Mouse (Mus musculus): ENCODE results near the gene Zfp873. TPM values are rescaled to one million over a fixed set of nuclear protein-coding genes. Genes with fewer than 3 reads are reported as not detected.
"Not testable (repeated sequence)": the region's sequence is repeated elsewhere in the genome, so short reads cannot be mapped to it uniquely, and the experiment has no call there.

Zfp873 gene
- polyA plus RNA-seq, 1 experiment, result 1.0 TPM

- Histone ChIP-seq H3K79me2 (ENCODE audit: control insufficient read depth, insufficient read depth) (peaks cover 25% of the 10 kb centered on the region), H3ac (ENCODE audit: control insufficient read depth, insufficient read length, low read depth) (peak within 1 kb of the TSS; percentile 71), H3K4me3 (ENCODE audit: insufficient read depth, poor library complexity, severe bottlenecking) (peak within 1 kb of the TSS; percentile 45)
- H3K36me3 ChIP-seq (ENCODE audit: control insufficient read depth, insufficient read depth); H3K79me3 ChIP-seq (ENCODE audit: low read depth); H3K27me3 ChIP-seq (ENCODE audit: control insufficient read depth, insufficient read depth, insufficient read length): not testable (repeated sequence)
- TF ChIP-seq MAX (IDR thresholded peaks at IDR 0.05), result peak; percentile 78
Measured at GRCm38 (mm10) chr10:82082728-82083621, 35.1 kb downstream of the Zfp873 start, which contains the start of gene BC024063. Gene BC024063 (plus strand): TSS chr10:82083353.

DNA sequence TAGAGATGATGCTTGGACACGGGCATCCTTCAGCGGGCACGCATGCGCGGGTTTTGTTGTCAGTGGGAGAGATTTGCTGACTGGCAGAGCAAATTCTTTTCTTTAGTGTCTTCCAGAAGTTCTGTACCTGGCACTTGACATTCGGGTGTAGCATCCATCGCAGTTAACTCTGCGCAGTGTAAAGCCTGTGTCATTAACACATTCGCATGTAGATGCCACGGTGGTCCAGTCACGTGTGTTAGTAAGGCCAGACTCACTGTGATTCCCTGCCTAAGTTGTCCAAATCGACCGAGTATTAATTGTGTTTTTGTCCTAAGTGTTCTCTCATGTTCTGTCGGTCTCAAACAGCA lies 35.7 kb downstream of the Zfp873 start:
- not testable (repeated sequence) for H3K36me3 ChIP-seq (ENCODE audit: control insufficient read depth, insufficient read depth); H3K79me3 ChIP-seq (ENCODE audit: low read depth); H3K27me3 ChIP-seq (ENCODE audit: control insufficient read depth, insufficient read depth, insufficient read length)
- peaks cover 30% of the 10 kb centered on the region for H3K79me2 ChIP-seq (ENCODE audit: control insufficient read depth, insufficient read depth)
- peak overlapping the region; percentile 71 for H3ac ChIP-seq (ENCODE audit: control insufficient read depth, insufficient read length, low read depth)
- H3K4me3 ChIP-seq (ENCODE audit: insufficient read depth, poor library complexity, severe bottlenecking), result peak overlapping the region; percentile 45

Other genes with a start within 250 kb of the Zfp873 start
- gene Gm4767, start 235.9 kb upstream of the Zfp873 start, polyA plus RNA-seq (2012; fragmentation: generic; extraction: Trizol), result not detected
- not detected for gene Gm32687, start 184.2 kb upstream of the Zfp873 start, polyA plus RNA-seq (2012; fragmentation: generic; extraction: Trizol)
- 0.69 TPM for gene Zfp781, start 117.6 kb upstream of the Zfp873 start, polyA plus RNA-seq (2012; fragmentation: generic; extraction: Trizol)
- 0.75 TPM for gene BC024063, start 35.2 kb downstream of the Zfp873 start, polyA plus RNA-seq (2012; fragmentation: generic; extraction: Trizol)
- gene AU041133, start 79.9 kb downstream of the Zfp873 start, polyA plus RNA-seq (2012; fragmentation: generic; extraction: Trizol), result 0.55 TPM
- gene Zfp938, start 193.2 kb downstream of the Zfp873 start, polyA plus RNA-seq (2012; fragmentation: generic; extraction: Trizol), result 2.2 TPM

Data from C2C12 (cell line).